Mouse (Mus musculus) bone marrow, adult 2 months (tissue): ENCODE results near the gene Hoxc13. TPM values are rescaled to one million over a fixed set of nuclear protein-coding genes. Genes with fewer than 3 reads are reported as not detected.

Experiments
- H3K27ac ChIP-seq: fragments of 200-500 bp; 2 replicates; pipeline ENCODE4 v1.5.1; 2012; ENCODE audit warnings: low read depth, mild to moderate bottlenecking, control low read depth, inconsistent platforms, low read length; ENCODE audit not compliant: control insufficient read depth, poor library complexity, insufficient read depth
- H3K4me1 ChIP-seq: fragments of 200-500 bp; 2 replicates; pipeline ENCODE4 v1.6.1; 2011; ENCODE audit warnings: low read length; ENCODE audit not compliant: control insufficient read depth, insufficient read depth
- H3K4me3 ChIP-seq: fragments of 200-500 bp; replicated peaks from 2 replicates; pipeline ENCODE3; 2011; ENCODE audit warnings: mild to moderate bottlenecking, low read depth, low read length, control low read depth; ENCODE audit not compliant: control insufficient read depth
- CTCF ChIP-seq: fragments of 200-500 bp; IDR thresholded peaks from 2 replicates; pipeline ENCODE4 v1.5.1; 2011; ENCODE audit warnings: low read length, control low read depth; ENCODE audit not compliant: control insufficient read depth, insufficient read depth
- POLR2A ChIP-seq: fragments of 200-500 bp; IDR thresholded peaks from 2 replicates; pipeline ENCODE4 v1.6.1; 2011; ENCODE audit warnings: low read depth, mild to moderate bottlenecking, control low read depth, low read length, borderline replicate concordance; ENCODE audit not compliant: control insufficient read depth
- WGBS: fragments of 180-500 bp; shearing (Covaris S2); methylation state at CpG from one replicate; pipeline ENCODE4 v1.1.7; 2018; 5-methylcytosine and 5-hydroxymethylcytosine counted together
- polyA plus RNA-seq: library from polyadenylated mRNA; stranded (reverse); fragments of >200 nt; gene quantifications from 2 replicates; pipeline ENCODE4 v1.2.4, GENCODE M21; 2011; ENCODE audit warnings: low replicate concordance; ENCODE audit not compliant: missing spikeins, insufficient read depth, insufficient read length

Gene Hoxc13
- polyA plus RNA-seq, 1 experiment: not detected

DNA sequence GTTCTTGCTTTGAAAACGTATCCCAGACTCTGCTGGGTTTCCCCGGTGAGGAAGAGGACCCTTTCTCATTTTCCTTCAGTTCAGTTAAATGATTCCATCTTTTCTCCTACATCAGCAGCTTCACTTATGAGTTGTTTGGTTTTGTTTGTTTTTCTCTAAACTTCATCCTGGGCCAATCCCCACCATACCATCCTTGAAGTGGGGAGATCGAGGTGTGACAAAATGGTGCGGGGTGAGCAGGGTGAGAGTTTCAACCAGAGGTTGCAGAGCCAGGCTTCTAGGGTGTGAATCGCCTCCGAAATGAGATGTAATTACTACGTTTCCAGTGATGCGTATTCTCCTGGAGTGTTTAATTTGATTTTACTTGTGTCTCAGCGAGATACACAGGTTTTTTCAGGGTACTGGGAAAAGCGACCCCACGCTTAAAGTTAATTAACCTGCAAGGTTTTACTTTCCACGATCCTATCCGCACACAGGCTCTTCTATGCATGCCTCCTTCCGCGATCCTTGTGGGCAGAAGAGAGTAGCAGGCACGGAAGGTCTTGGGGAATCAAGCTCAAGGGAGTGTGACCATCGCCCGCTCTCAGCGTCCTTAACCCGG lies 2.8 kb upstream of the Hoxc13 start:
- WGBS: 8% methylated on average over 20 of the region's 20 CpGs
- no peak overlapping the region for H3K4me3 ChIP-seq
- no peak for TF ChIP-seq POLR2A
- TF ChIP-seq CTCF: no peak
- no peak overlapping the region for H3K27ac ChIP-seq
- no peaks in the 10 kb centered on the region for H3K4me1 ChIP-seq

DNA sequence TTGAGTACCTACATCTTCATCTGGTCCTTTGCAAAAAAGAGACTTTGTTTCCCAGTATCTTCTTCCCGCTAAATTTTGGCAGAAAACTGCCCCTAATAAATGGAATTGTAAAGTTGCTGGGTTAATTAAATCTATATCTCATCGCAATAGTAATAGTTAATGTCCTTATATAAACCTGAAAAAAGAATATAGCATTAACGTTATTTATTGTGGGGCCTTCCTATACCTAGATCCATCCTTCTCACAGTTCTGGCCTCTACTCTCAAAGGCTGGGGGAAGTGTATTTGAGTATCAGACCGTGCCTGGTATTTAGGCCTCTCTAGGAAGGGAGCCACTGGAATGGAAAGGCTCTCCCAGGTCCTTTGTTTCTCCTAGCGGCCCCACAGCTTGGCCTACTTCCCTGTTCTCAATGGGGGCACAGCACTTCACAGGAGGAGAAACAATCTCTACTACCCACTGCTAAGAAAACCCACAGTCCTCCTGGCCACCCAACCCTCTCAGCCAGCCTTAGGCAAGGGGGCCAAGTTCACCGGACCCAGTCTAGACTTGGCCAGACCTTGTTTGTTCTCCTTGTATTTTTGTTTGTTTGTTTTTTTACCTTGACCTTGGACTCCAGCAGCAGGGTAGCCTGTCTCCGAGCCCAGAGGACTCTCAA lies 2.2 kb upstream of the Hoxc13 start:
- H3K4me1 ChIP-seq: no peaks in the 10 kb centered on the region
- no peak for TF ChIP-seq POLR2A
- TF ChIP-seq CTCF: no peak
- no peak overlapping the region for H3K27ac ChIP-seq
- WGBS: 5% methylated on average over 7 of the region's 7 CpGs
- no peak overlapping the region for H3K4me3 ChIP-seq

DNA sequence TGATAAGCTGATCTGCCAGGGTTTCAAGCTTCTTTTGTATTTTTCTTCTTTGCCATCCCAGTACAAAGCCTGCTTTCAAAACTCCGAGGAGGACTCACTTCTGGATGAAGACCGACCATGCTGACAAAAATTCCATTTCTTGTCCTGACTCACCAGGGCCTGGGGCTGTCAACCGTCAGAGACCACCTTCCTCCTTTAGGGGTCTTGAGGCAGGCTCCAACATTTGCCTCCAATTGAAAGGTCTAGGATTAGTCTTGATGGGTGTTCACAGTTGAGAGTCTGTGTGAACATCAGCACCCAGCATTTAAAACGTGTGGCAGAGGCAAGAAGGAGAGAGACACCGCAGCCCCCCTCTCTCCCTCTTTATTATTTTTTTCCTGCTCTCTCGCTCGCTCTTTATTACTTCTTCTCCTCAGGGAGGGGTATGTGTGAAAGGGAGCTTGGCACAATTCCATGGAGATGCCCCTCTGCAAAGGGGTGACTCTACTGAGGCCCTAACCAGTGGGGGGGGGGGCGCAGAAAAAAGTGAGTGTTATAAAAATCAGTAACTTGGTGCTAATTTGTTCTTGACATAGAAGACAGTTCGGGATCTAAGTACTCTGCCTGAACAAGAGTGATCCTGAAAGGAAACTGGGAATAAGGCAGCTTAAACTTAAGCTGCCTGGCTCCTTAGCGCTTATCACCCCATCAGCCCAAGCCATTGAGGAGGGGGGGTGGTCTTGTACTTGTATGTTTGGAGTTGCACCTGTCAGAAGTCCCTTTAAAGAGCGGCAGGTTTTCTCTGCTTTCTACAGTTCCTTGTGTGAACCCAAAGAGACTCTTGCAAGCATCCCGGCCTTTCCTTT lies 1.3 kb upstream of the Hoxc13 start:
- no peak overlapping the region for H3K27ac ChIP-seq
- no peak overlapping the region for H3K4me3 ChIP-seq
- no peak for TF ChIP-seq CTCF
- TF ChIP-seq POLR2A: no peak
- 5% methylated on average over 12 of the region's 12 CpGs for WGBS
- H3K4me1 ChIP-seq: no peaks in the 10 kb centered on the region

DNA sequence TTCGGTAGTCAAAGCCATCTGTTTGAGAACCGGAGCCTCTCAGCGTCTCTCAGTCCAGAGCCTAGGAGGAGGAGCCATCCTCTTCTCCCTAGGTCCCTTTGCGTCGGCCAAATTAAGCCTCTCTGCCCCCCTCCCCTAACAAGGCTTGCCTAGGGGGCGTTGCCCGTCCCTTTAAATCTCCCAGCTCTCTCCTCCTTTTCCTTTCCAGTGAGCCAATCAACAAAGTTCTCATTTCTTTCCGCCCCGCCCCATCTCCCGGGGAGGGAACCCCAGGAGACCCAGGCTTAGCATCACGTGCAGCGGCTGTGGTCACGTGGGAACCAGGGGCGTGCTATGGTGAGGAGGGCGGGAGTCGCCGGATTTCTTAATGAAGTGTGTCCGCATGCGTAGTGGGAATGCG lies 284 bp upstream of the Hoxc13 start:
- WGBS: 3% methylated on average over 20 of the region's 20 CpGs
- TF ChIP-seq CTCF: no peak
- no peak for TF ChIP-seq POLR2A
- H3K4me1 ChIP-seq: no peaks in the 10 kb centered on the region
- no peak overlapping the region for H3K4me3 ChIP-seq
- no peak overlapping the region for H3K27ac ChIP-seq

DNA sequence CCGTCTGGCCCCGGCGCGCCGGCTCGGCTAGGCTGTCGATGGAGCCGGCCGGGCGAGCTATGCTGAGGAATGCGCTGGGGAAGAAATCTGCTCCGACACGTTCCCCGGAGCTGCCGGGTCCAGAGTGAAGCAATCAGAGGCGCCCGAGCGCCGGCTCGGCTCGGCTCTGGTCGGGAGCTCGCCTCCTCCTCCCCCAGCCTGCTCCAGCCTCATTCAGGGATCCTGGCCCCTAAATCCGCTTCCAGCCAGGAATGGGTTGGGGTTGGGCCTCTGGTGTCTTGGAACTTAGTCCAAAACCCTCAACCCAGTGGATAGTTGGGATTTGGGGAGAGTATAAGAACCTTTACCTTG lies 1.1 kb downstream of the Hoxc13 start:
- no peak overlapping the region for H3K27ac ChIP-seq
- WGBS: 6% methylated on average over 24 of the region's 24 CpGs
- TF ChIP-seq POLR2A (no peak), CTCF (no peak)
- H3K4me3 ChIP-seq: no peak overlapping the region
- H3K4me1 ChIP-seq: no peaks in the 10 kb centered on the region

DNA sequence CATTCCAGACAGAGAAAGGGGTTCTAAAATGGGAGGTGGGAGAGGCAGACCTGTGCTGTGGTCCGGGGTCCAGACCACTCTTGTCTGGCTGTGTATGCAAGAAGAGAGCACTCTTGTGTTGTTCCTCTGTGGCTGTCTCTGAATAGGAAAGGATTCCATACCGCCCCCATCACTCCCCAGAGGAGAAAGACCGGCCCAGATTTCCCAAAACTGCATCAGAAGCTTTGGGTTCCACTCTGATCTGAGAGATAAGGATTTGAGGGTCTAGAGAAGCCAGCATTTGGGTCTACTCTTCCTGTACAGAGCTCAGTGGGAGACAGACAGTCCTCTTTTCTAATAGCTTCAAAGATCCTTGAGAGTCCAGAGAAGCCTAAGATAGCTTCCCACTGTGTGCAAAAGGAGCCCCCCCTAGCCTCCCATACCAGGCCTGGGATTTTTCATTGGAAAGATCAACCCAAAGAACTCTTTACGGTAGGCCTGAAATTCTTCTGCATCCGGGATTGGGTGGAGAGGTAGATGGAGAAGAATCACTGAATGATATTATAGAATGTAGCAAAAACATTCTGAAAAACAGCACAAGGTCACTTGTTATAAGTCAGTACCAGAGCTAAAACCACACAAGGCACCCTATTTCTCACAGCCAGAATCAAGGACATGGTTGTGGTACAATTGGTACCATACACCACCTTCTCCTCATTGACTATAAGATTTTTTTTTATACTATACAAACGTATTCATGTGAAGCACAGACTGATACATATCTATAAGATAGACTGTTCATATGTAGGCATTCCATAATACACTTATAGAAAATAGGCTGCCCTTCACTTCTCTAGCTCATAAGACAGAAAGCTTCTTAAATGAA lies 2.0 kb downstream of the Hoxc13 start:
- TF ChIP-seq CTCF: no peak
- no peak for TF ChIP-seq POLR2A
- 11% methylated on average over 6 of the region's 6 CpGs for WGBS
- Histone ChIP-seq H3K4me3 (no peak overlapping the region), H3K27ac (no peak overlapping the region), H3K4me1 (no peaks in the 10 kb centered on the region)

DNA sequence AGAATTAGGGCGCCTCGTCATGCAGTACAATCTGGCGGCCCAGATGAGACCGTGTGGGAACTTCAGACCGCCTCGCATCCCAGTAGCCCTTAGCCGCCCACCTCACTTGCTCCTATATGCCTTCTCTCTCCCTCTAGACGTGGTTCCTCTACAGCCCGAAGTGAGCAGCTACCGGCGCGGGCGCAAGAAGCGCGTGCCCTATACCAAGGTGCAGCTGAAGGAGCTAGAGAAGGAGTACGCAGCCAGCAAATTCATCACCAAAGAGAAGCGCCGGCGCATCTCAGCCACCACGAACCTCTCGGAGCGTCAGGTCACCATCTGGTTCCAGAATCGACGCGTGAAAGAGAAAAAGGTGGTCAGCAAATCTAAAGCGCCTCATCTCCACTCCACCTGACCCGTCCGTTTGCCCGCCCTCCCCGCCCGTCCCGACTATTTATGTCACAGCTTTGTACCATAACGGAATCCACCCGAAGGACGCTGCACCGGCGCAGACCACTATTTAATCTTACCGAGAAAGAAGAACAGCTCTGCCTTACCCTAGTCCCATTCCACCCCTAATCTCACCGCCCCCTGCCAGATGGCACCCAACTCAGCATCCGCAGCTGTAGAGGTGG lies 6.2 kb downstream of the Hoxc13 start:
- TF ChIP-seq POLR2A (no peak), CTCF (no peak)
- 4% methylated on average over 40 of the region's 40 CpGs for WGBS
- no peak overlapping the region for H3K27ac ChIP-seq
- H3K4me1 ChIP-seq: no peaks in the 10 kb centered on the region
- no peak overlapping the region for H3K4me3 ChIP-seq

DNA sequence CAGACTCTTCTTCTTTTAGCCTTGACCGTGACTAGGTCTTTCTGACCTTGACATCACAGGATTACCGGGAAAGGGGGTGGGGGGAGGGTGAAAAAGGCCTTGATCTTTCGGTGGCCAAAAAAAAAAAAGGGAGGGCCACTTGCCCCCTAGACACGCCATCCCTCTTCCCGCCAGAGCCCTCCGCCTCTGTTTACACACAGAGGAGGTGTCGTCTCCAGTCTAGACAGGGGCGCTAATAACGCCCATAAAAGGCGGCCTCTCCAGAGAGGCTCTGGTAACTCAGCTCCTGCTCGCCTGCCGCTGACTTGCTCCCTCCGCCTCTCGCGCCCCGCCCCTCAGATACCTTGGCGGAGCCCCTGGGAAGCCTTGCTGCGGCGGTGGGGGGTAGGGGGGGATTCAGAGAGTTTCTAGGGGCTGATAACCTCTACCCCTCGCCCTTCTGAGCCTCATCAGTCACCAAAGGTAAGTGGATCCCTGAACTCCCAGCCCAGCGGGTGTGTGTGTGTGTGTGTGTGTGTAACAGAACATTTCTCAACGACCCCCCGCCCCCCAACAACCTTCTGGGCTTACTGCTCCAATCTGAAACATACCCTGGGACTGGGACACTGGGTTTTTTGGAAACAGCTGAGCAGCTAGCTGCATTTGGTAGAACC lies 10.9 kb downstream of the Hoxc13 start:
- Histone ChIP-seq H3K4me1 (no peaks in the 10 kb centered on the region), H3K4me3 (no peak overlapping the region), H3K27ac (no peak overlapping the region)
- TF ChIP-seq CTCF: no peak
- no peak for TF ChIP-seq POLR2A
- 6% methylated on average over 23 of the region's 23 CpGs for WGBS
